Mouse (Mus musculus) midbrain, embryonic 11.5 days (tissue): ENCODE results near the gene Ubr1. TPM values are rescaled to one million over a fixed set of nuclear protein-coding genes. Genes with fewer than 3 reads are reported as not detected.

Experiments used
- ATAC-seq: fragments of 200-750 bp; cut with Nextera tagmentation; 2 replicates; pipeline ENCODE4 v1.8.0; 2017; ENCODE audit warnings: moderate TSS enrichment, moderate library complexity; ENCODE audit not compliant: low FRiP score
- DNase-seq: peaks from one replicate; pipeline ENCODE4 v3.0.0; 2015; ENCODE audit warnings: low spot score; ENCODE audit errors: missing footprints
- H3K27ac ChIP-seq: fragments of 300-500 bp; sonication (generic); 2 replicates; pipeline ENCODE4 v1.5.1; 2014; ENCODE audit warnings: low read depth, low read length
- H3K27me3 ChIP-seq: fragments of 300-500 bp; sonication (generic); 2 replicates; pipeline ENCODE4 v1.6.1; 2014; ENCODE audit warnings: mild to moderate bottlenecking, low read length, moderate library complexity, mixed read lengths; ENCODE audit not compliant: control insufficient read depth, insufficient read depth
- H3K36me3 ChIP-seq: fragments of 300-500 bp; sonication (generic); 2 replicates; pipeline ENCODE4 v1.6.1; 2014; ENCODE audit warnings: mild to moderate bottlenecking, low read length, moderate library complexity, mixed read lengths; ENCODE audit not compliant: control insufficient read depth, insufficient read depth
- H3K4me1 ChIP-seq: fragments of 300-500 bp; sonication (generic); 2 replicates; pipeline ENCODE4 v1.6.1; 2014; ENCODE audit warnings: low read length; ENCODE audit not compliant: control insufficient read depth, insufficient read depth
- H3K4me2 ChIP-seq: fragments of 300-500 bp; sonication (generic); 2 replicates; pipeline ENCODE4 v1.6.1; 2014; ENCODE audit warnings: mild to moderate bottlenecking, moderate library complexity
- H3K4me3 ChIP-seq: fragments of 300-500 bp; sonication (generic); 2 replicates; pipeline ENCODE4 v1.5.1; 2014; ENCODE audit warnings: low read depth, low read length
- H3K9ac ChIP-seq: fragments of 300-500 bp; sonication (generic); 2 replicates; pipeline ENCODE4 v1.6.1; 2014; ENCODE audit warnings: low read length
- H3K9me3 ChIP-seq: fragments of 300-500 bp; sonication (generic); 2 replicates; pipeline ENCODE4 v1.6.1; 2016; ENCODE audit warnings: low read length; ENCODE audit not compliant: control insufficient read depth
- WGBS: fragments of 180-500 bp; shearing (Covaris S2); extraction: QIAGEN DNeasy Blood & Tissue Kit; methylation state at CpG from one replicate; pipeline ENCODE4 v1.1.7; 2014; 5-methylcytosine and 5-hydroxymethylcytosine counted together
- polyA plus RNA-seq: library from polyadenylated mRNA; unstranded; fragments of >200 nt; fragmentation: Nextera tagmentation; extraction: Ambion mirVana; gene quantifications from 2 replicates; pipeline ENCODE4 v1.2.1, GENCODE M21; 2014

Ubr1 gene
- polyA plus RNA-seq, 1 experiment from 2014 or later, result 21.0 TPM

GRCm38 (mm10) chr2:120909556-120909955, 61.0 kb downstream of the Ubr1 start:
- H3K27ac ChIP-seq, result no peak overlapping the region
- H3K36me3 ChIP-seq, result peaks cover 3% of the 10 kb centered on the region; the same call in 1 of the 2 replicates
- H3K4me3 ChIP-seq, result no peak overlapping the region
- no peak for ATAC-seq
- no peak overlapping the region for H3K4me2 ChIP-seq
- H3K4me1 ChIP-seq, result no peaks in the 10 kb centered on the region
- no peaks in the 10 kb centered on the region for H3K9me3 ChIP-seq
- no peak overlapping the region for H3K9ac ChIP-seq
- no peaks in the 10 kb centered on the region for H3K27me3 ChIP-seq
- WGBS, result 75% methylated on average over 4 of the region's 4 CpGs
- DNase-seq, result no peak

GRCm38 (mm10) chr2:120896361-120896760, 74.2 kb downstream of the Ubr1 start:
- H3K9ac ChIP-seq, result no peak overlapping the region
- no peak overlapping the region for H3K27ac ChIP-seq
- ATAC-seq (no peak), DNase-seq (no peak)
- no peaks in the 10 kb centered on the region for H3K4me1 ChIP-seq
- 95% methylated on average over 3 of the region's 3 CpGs for WGBS
- H3K36me3 ChIP-seq, result peaks cover 3% of the 10 kb centered on the region; the same call in 1 of the 2 replicates
- no peak overlapping the region for H3K4me3 ChIP-seq
- no peaks in the 10 kb centered on the region for H3K27me3 ChIP-seq
- no peaks in the 10 kb centered on the region for H3K9me3 ChIP-seq
- H3K4me2 ChIP-seq, result no peak overlapping the region

DNA sequence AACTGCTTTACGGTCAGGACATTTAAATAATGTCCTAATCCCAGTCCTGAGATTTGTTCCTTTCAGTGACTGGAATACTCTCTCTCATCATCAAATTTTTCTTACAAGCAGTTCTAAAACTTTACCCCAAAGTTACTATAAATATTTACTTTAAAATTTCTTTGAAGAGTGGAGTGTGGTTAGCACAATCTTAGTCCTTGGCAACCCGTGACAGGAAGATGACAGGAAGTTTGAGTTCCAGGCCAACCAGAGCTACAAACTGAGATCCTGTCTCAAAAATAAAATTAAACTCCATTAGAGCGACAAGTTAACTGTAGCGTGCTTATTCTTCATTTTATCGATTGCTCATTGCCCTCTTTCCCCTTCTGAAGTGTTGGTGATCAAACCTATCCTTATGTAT, 82.9 kb downstream of the Ubr1 start:
- WGBS, result 96% methylated on average over 5 of the region's 5 CpGs
- no peaks in the 10 kb centered on the region for H3K4me1 ChIP-seq

GRCm38 (mm10) chr2:120873192-120873591, 97.3 kb downstream of the Ubr1 start:
- H3K36me3 ChIP-seq, result no peaks in the 10 kb centered on the region
- WGBS, result 88% methylated on average over 2 of the region's 2 CpGs
- no peaks in the 10 kb centered on the region for H3K27me3 ChIP-seq
- no peaks in the 10 kb centered on the region for H3K4me1 ChIP-seq
- DNase-seq (no peak), ATAC-seq (no peak)
- H3K27ac ChIP-seq, result no peak overlapping the region
- no peaks in the 10 kb centered on the region for H3K9me3 ChIP-seq
- H3K9ac ChIP-seq, result no peak overlapping the region
- H3K4me2 ChIP-seq, result no peak overlapping the region
- H3K4me3 ChIP-seq, result no peak overlapping the region

More for the DNA sequence above, 82.9 kb downstream of the Ubr1 start:
- H3K36me3 ChIP-seq, result peaks cover 3% of the 10 kb centered on the region; the same call in 1 of the 2 replicates
- no peaks in the 10 kb centered on the region for H3K27me3 ChIP-seq
- no peaks in the 10 kb centered on the region for H3K9me3 ChIP-seq
- H3K4me2 ChIP-seq, result no peak overlapping the region
- DNase-seq (no peak), ATAC-seq (no peak)
- no peak overlapping the region for H3K9ac ChIP-seq
- H3K27ac ChIP-seq, result no peak overlapping the region
- no peak overlapping the region for H3K4me3 ChIP-seq

DNA sequence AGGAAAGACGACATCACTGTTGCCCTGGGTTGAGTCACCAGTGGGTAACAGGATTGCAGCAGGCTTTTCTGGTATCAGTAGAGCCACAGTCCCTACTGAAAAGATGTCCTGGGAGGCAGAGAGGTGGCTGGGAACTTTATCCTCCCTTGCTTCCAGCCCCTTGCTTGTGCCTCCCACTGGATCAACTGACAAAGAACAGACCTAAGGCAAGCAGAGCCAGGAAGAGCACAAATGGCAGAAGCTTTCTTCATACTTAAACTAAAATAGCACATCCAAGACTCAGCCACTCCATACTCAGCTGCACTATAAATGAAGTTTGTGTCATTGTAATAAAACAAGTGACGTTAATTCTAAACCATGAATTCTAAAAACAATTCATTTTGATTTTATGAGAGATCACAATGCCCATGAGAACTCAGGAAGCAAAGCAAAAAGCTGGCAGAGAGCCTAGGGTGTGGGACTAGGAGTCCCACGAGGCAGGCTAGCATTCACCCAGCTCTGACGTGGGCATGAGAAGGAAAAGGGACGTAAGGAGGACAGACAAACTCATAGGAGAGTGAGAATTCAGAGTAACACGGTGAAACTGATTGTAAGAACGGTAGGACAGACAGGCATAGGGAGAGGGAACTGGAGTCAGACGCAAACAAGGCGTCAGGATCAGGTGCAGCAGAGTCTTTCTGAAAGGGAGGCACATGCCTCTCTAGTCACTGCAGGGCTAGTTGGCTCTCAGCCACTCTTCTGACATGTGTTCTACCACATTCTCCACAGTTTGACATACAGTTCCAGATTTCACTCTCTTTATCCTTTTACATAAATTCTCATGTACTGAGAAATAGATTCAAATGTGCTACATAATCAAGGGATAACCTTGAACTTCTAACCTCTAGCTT, 98.8 kb downstream of the Ubr1 start:
- no peaks in the 10 kb centered on the region for H3K27me3 ChIP-seq
- WGBS, result 89% methylated on average over 9 of the region's 9 CpGs
- no peak overlapping the region for H3K27ac ChIP-seq
- H3K4me1 ChIP-seq, result no peaks in the 10 kb centered on the region
- H3K9me3 ChIP-seq, result no peaks in the 10 kb centered on the region
- DNase-seq (peak; percentile 71), ATAC-seq (no peak)
- H3K36me3 ChIP-seq, result no peaks in the 10 kb centered on the region
- H3K9ac ChIP-seq, result no peak overlapping the region
- H3K4me2 ChIP-seq, result no peak overlapping the region
- no peak overlapping the region for H3K4me3 ChIP-seq

- no peak overlapping the region for H3K9ac ChIP-seq
- no peak overlapping the region for H3K27ac ChIP-seq
- no peak overlapping the region for H3K4me2 ChIP-seq
- peak; percentile 51 for DNase-seq
- ATAC-seq, result no peak
- no peaks in the 10 kb centered on the region for H3K4me1 ChIP-seq
- no peaks in the 10 kb centered on the region for H3K27me3 ChIP-seq
- 88% methylated on average over 5 of the region's 5 CpGs for WGBS
- H3K9me3 ChIP-seq, result no peaks in the 10 kb centered on the region
- peaks cover 3% of the 10 kb centered on the region; the same call in 1 of the 2 replicates for H3K36me3 ChIP-seq
- H3K4me3 ChIP-seq, result no peak overlapping the region
These were observed 103.2 kb downstream of the Ubr1 start for GRCm38 (mm10) chr2:120867336-120867735.

GRCm38 (mm10) chr2:120866561-120866960, 104.0 kb downstream of the Ubr1 start:
- ATAC-seq (no peak), DNase-seq (peak; percentile 91)
- H3K4me2 ChIP-seq, result no peak overlapping the region
- H3K36me3 ChIP-seq, result peaks cover 5% of the 10 kb centered on the region; the same call in 1 of the 2 replicates
- 54% methylated on average over 1 of the region's 1 CpGs for WGBS
- no peak overlapping the region for H3K4me3 ChIP-seq
- no peaks in the 10 kb centered on the region for H3K9me3 ChIP-seq
- no peaks in the 10 kb centered on the region for H3K4me1 ChIP-seq
- H3K9ac ChIP-seq, result no peak overlapping the region
- H3K27ac ChIP-seq, result no peak overlapping the region
- no peaks in the 10 kb centered on the region for H3K27me3 ChIP-seq

GRCm38 (mm10) chr2:120863389-120863788, 107.1 kb downstream of the Ubr1 start:
- no peak for ATAC-seq
- Histone ChIP-seq H3K9ac (no peak overlapping the region), H3K27me3 (no peaks in the 10 kb centered on the region), H3K27ac (no peak overlapping the region), H3K4me2 (no peak overlapping the region), H3K4me3 (no peak overlapping the region), H3K36me3 (peaks cover 5% of the 10 kb centered on the region), H3K9me3 (no peaks in the 10 kb centered on the region), H3K4me1 (no peaks in the 10 kb centered on the region)
- WGBS, result 100% methylated on average over 1 of the region's 1 CpGs
- peak; percentile 76 for DNase-seq

GRCm38 (mm10) chr2:120860699-120861098, 109.8 kb downstream of the Ubr1 start:
- Histone ChIP-seq H3K4me1 (no peaks in the 10 kb centered on the region), H3K4me3 (no peak overlapping the region), H3K27ac (no peak overlapping the region), H3K9me3 (no peaks in the 10 kb centered on the region), H3K4me2 (no peak overlapping the region), H3K36me3 (peaks cover 5% of the 10 kb centered on the region), H3K27me3 (no peaks in the 10 kb centered on the region), H3K9ac (no peak overlapping the region)
- ATAC-seq (no peak), DNase-seq (peak; percentile 35)
- 83% methylated on average over 1 of the region's 1 CpGs for WGBS
